Mouse (Mus musculus) adrenal gland, postnatal 4 days (tissue): ENCODE results near the gene Cfd. TPM values are rescaled to one million over a fixed set of nuclear protein-coding genes. Genes with fewer than 3 reads are reported as not detected.
A peak's percentile ranks its signal among the peaks of the same experiment; 100 is the strongest.

Experiments
- DNase-seq, 2 experiments: peaks; one replicate each; pipeline ENCODE4 v3.0.0; 2021 to 2022; ENCODE audit warnings: low spot score in 2 of 2, mixed read lengths in 2 of 2
- total RNA-seq, 2 experiments: library from RNA; stranded (reverse); gene quantifications; 2 replicates each; pipeline ENCODE4 v1.2.3; 2021

The Cfd gene
- total RNA-seq, 2 experiments from 2014 or later: 13.7 to 25.6 TPM

GRCm38 (mm10) chr10:79860079-79860911 is 30.4 kb upstream of the Cfd start:
- no peak for DNase-seq

GRCm38 (mm10) chr10:79861230-79862048 is 29.2 kb upstream of the Cfd start:
- no peak for DNase-seq

- DNase-seq: no peak
These were observed 28.4 kb upstream of the Cfd start for GRCm38 (mm10) chr10:79862049-79862788.

GRCm38 (mm10) chr10:79862925-79863324 is 27.7 kb upstream of the Cfd start:
- DNase-seq: no peak

- DNase-seq: no peak
These were observed 26.1 kb upstream of the Cfd start for GRCm38 (mm10) chr10:79864351-79865188.

GRCm38 (mm10) chr10:79865189-79865601 is 25.5 kb upstream of the Cfd start:
- DNase-seq: no peak

- DNase-seq: no peak
These were observed 24.8 kb upstream of the Cfd start for GRCm38 (mm10) chr10:79865801-79866295.

GRCm38 (mm10) chr10:79866601-79867000 is 24.1 kb upstream of the Cfd start:
- no peak for DNase-seq

- no peak for DNase-seq
These were observed 18.8 kb upstream of the Cfd start for GRCm38 (mm10) chr10:79871845-79872244.

- no peak for DNase-seq
These were observed 17.8 kb upstream of the Cfd start for GRCm38 (mm10) chr10:79872862-79873261.

GRCm38 (mm10) chr10:79873313-79873712 is 17.3 kb upstream of the Cfd start:
- DNase-seq: no peak

- DNase-seq: no peak
These were observed 16.9 kb upstream of the Cfd start for GRCm38 (mm10) chr10:79873715-79874289.

GRCm38 (mm10) chr10:79874290-79874862 is 16.3 kb upstream of the Cfd start, which contains the start of the genes Prtn3 and Plppr3:
Gene Prtn3, plus strand, starts transcription at chr10:79874476.
Gene Plppr3, minus strand, starts transcription at chr10:79874634.
- no peak for DNase-seq

GRCm38 (mm10) chr10:79877174-79877573 is 13.5 kb upstream of the Cfd start:
- DNase-seq: no peak

GRCm38 (mm10) chr10:79877757-79878156 is 12.9 kb upstream of the Cfd start:
- DNase-seq: no peak

- no peak for DNase-seq
These were observed 11.1 kb upstream of the Cfd start for GRCm38 (mm10) chr10:79879527-79879926.

GRCm38 (mm10) chr10:79880721-79881120 is 9.9 kb upstream of the Cfd start:
- DNase-seq: no peak

- DNase-seq: no peak
These were observed 8.7 kb upstream of the Cfd start for GRCm38 (mm10) chr10:79881981-79882380.

GRCm38 (mm10) chr10:79883297-79884084 is 7.2 kb upstream of the Cfd start:
- DNase-seq: peak; percentile 58 to 68
